26 mouse cellular contexts compared by ENCODE assay signal in the genomic region with DNA sequence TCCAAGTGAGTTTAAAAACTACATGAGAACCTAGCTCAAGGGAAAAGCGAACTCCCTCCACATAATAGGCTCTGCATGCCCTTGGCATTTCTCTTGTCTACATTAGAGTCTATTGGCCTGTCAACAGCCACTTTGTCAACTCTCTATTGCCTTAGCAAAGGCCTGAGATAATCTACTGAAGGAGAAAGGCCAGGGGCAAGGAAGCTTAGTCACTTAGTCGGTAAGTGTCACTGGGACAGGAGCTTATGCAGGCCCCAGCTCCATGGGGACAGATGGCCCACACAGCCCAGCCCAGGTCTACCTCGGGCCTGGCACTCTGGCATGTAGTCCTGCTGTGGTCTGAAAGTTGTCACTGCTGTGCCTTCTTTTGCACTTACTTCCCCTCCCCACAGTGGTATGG. TPM values are rescaled to one million over a fixed set of nuclear protein-coding genes. Genes with fewer than 3 reads are reported as not detected.
DNase-seq lines count a peak whose midpoint lies in the region; ATAC-seq and TF ChIP-seq lines count a peak whose summit lies in the region.
"Had no signal": no experiment of that assay in that cellular context is flagged by ENCODE, and none has a peak within 500 bp of the region (broad histone marks: within the 10 kb centered on the region; RNA-seq: fewer than 3 reads in every experiment).

No protein-coding gene starts in this region.

- no peaks in the 10 kb centered on the region for H3K27me3 ChIP-seq in forebrain, postnatal 0 days (ENCODE audit: insufficient read depth, low read length)
- H3K27me3 ChIP-seq in forebrain, embryonic 16.5 days (replicated peaks; ENCODE audit: control insufficient read depth, insufficient read depth, low read length): no peaks in the 10 kb centered on the region
- H3K27me3 ChIP-seq in heart, embryonic 15.5 days: peaks cover 31% of the 10 kb centered on the region
- H3K27me3 ChIP-seq: forebrain, embryonic 15.5 days; hindbrain, embryonic 15.5 days; limb, embryonic 15.5 days; lung, embryonic 15.5 days; stomach, embryonic 15.5 days had no signal

- H3K36me3 ChIP-seq in forebrain, postnatal 0 days (ENCODE audit: insufficient read depth): peaks cover 7% of the 10 kb centered on the region; the same call in 1 of the 2 replicates
- no peaks in the 10 kb centered on the region for H3K36me3 ChIP-seq in forebrain, embryonic 16.5 days (ENCODE audit: control insufficient read depth, insufficient read depth)
- H3K36me3 ChIP-seq in heart, embryonic 15.5 days: no peaks in the 10 kb centered on the region
- H3K36me3 ChIP-seq: embryonic facial prominence, embryonic 10.5 days; forebrain, embryonic 15.5 days; limb, embryonic 15.5 days; lung, embryonic 15.5 days; midbrain, embryonic 10.5 days; stomach, embryonic 15.5 days had no signal

- no peak for DNase-seq in forebrain, postnatal 0 days
- DNase-seq in heart, adult 8-10 months (ENCODE audit: low spot score): no peak
- DNase-seq in 3T3-L1 (ENCODE audit: low read depth, low spot score): peak; percentile 13
- DNase-seq in adrenal gland, postnatal 36 days: peak; percentile 41 to 45
- no peak for DNase-seq in natural killer cell, adult 2 months (ENCODE audit: low spot score in 2 of 2)
- DNase-seq: cerebellum, adult 9-11 months; gastrocnemius, postnatal 36 days; kidney, adult 2 months; layer of hippocampus, adult 9-11 months; left cerebral cortex, postnatal 4 days; lung, postnatal 4 days; thymus, adult 18-20 months; thymus, postnatal 36 days had no signal

- no peak overlapping the region for H3K9ac ChIP-seq in forebrain, postnatal 0 days
- no peak overlapping the region for H3K9ac ChIP-seq in forebrain, embryonic 16.5 days (replicated peaks; ENCODE audit: low read depth, low read length)
- H3K9ac ChIP-seq in heart, embryonic 15.5 days: no peak overlapping the region
- H3K9ac ChIP-seq: forebrain, embryonic 15.5 days; hindbrain, embryonic 15.5 days; limb, embryonic 15.5 days; liver, embryonic 14.5 days; lung, embryonic 15.5 days; stomach, embryonic 15.5 days had no signal

- H3K4me1 ChIP-seq in forebrain, postnatal 0 days (ENCODE audit: insufficient read depth): peaks cover 5% of the 10 kb centered on the region; the same call in 1 of the 2 replicates
- H3K4me1 ChIP-seq in forebrain, embryonic 16.5 days (replicated peaks; ENCODE audit: control insufficient read depth, insufficient read depth, low read length): peaks cover 6% of the 10 kb centered on the region
- H3K4me1 ChIP-seq in heart, embryonic 15.5 days (replicated peaks): peaks cover 20% of the 10 kb centered on the region
- H3K4me1 ChIP-seq: limb, embryonic 15.5 days; lung, embryonic 15.5 days; stomach, embryonic 15.5 days had no signal

- H3K4me2 ChIP-seq in forebrain, postnatal 0 days (ENCODE audit: low read depth): no peak overlapping the region
- H3K4me2 ChIP-seq in forebrain, embryonic 16.5 days (ENCODE audit: low read length): no peak overlapping the region
- H3K4me2 ChIP-seq in heart, embryonic 15.5 days: no peak overlapping the region
- H3K4me2 ChIP-seq: forebrain, embryonic 15.5 days; hindbrain, embryonic 15.5 days; limb, embryonic 15.5 days; lung, embryonic 15.5 days; stomach, embryonic 15.5 days had no signal

- WGBS in forebrain, postnatal 0 days: 86% methylated on average over 3 of the region's 3 CpGs
- WGBS in forebrain, embryonic 16.5 days: 79% methylated on average over 3 of the region's 3 CpGs
- 22% methylated on average over 3 of the region's 3 CpGs for WGBS in heart, embryonic 15.5 days

- no peak for TF ChIP-seq CTCF in forebrain, postnatal 0 days (IDR thresholded peaks at IDR 0.05; ENCODE audit: low read depth)

- 0 out of 2 replicates have a peak, but pooled peaks have one; percentile 1 for ATAC-seq in forebrain, postnatal 0 days
- no peak for ATAC-seq in forebrain, embryonic 16.5 days
- 0 out of 2 replicates have a peak, but pooled peaks have one; percentile 24 for ATAC-seq in heart, embryonic 15.5 days (replicated peaks; ENCODE audit: insufficient number of reproducible peaks, insufficient read depth, low FRiP score, low read depth)
- ATAC-seq: forebrain, embryonic 15.5 days; midbrain, embryonic 16.5 days had no signal

- peak overlapping the region; percentile 23; the same call in 1 of the 2 replicates for H3K27ac ChIP-seq in forebrain, postnatal 0 days (ENCODE audit: low read depth, low read length)
- no peak overlapping the region for H3K27ac ChIP-seq in forebrain, embryonic 16.5 days (ENCODE audit: low read length)
- no peak overlapping the region for H3K27ac ChIP-seq in heart, embryonic 15.5 days
- H3K27ac ChIP-seq: embryonic facial prominence, embryonic 10.5 days; forebrain, embryonic 15.5 days; hindbrain, embryonic 15.5 days; kidney, postnatal 0 days; limb, embryonic 15.5 days; liver, embryonic 14.5 days; lung, embryonic 15.5 days; midbrain, embryonic 10.5 days; stomach, embryonic 15.5 days had no signal

- no peak overlapping the region for H3K4me3 ChIP-seq in forebrain, postnatal 0 days (ENCODE audit: low read depth, low read length)
- H3K4me3 ChIP-seq in forebrain, embryonic 16.5 days (replicated peaks; ENCODE audit: low read length): no peak overlapping the region
- H3K4me3 ChIP-seq in heart, embryonic 15.5 days: no peak overlapping the region
- H3K4me3 ChIP-seq: embryonic facial prominence, embryonic 10.5 days; forebrain, embryonic 15.5 days; hindbrain, embryonic 15.5 days; limb, embryonic 15.5 days; lung, embryonic 15.5 days; midbrain, embryonic 10.5 days; myocyte; stomach, embryonic 15.5 days had no signal

- H3K9me3 ChIP-seq in forebrain, postnatal 0 days (ENCODE audit: low read length): no peaks in the 10 kb centered on the region
- no peaks in the 10 kb centered on the region for H3K9me3 ChIP-seq in forebrain, embryonic 16.5 days (ENCODE audit: control insufficient read depth, low read length)
- no peaks in the 10 kb centered on the region for H3K9me3 ChIP-seq in heart, embryonic 15.5 days (replicated peaks)
- H3K9me3 ChIP-seq: embryonic facial prominence, embryonic 10.5 days; forebrain, embryonic 15.5 days; hindbrain, embryonic 15.5 days; limb, embryonic 15.5 days; lung, embryonic 15.5 days; midbrain, embryonic 10.5 days; stomach, embryonic 15.5 days had no signal

RNA-seq across cellular contexts. Expression of gene Pex5, which starts 11.7 kb away (rescaled TPM):
- 98.2 and 103 TPM in 2 replicates for total RNA-seq in forebrain, postnatal 0 days (2014; rRNA removed)
- 49.6 and 55.3 TPM in 2 replicates for polyA plus RNA-seq in forebrain, postnatal 0 days (2015; fragmentation: Nextera tagmentation; extraction: Ambion mirVana)
- 92.2 and 92.5 TPM in 2 replicates for polyA plus RNA-seq in forebrain, embryonic 16.5 days (2015; fragmentation: Nextera tagmentation; extraction: Ambion mirVana)
- polyA plus RNA-seq in heart, embryonic 15.5 days (2015; fragmentation: Nextera tagmentation; extraction: Ambion mirVana): 24.9 and 30.9 TPM in 2 replicates
- 10 to 100 TPM; 21.3 to 25.4 (median 23.6) TPM for total RNA-seq in heart, adult 8-10 months (2022)
- 10 to 100 TPM; 89.5 to 96.9 TPM for total RNA-seq in adrenal gland, postnatal 36 days (2021)

RNA-seq across cellular contexts. Expression of gene Clstn3, which starts 38.0 kb away (rescaled TPM):
- total RNA-seq in forebrain, postnatal 0 days (2014; rRNA removed): 167 and 223 TPM in 2 replicates
- 97.3 and 134 TPM in 2 replicates for polyA plus RNA-seq in forebrain, postnatal 0 days (2015; fragmentation: Nextera tagmentation; extraction: Ambion mirVana)
- polyA plus RNA-seq in forebrain, embryonic 16.5 days (2015; fragmentation: Nextera tagmentation; extraction: Ambion mirVana): 62.8 and 90.9 TPM in 2 replicates
- 0.73 and 1.5 TPM in 2 replicates for polyA plus RNA-seq in heart, embryonic 15.5 days (2015; fragmentation: Nextera tagmentation; extraction: Ambion mirVana)
- 1 to 10 TPM in 1 of 4 experiments, under 1 TPM in 3; 0.24 to 1.4 (median 0.56) TPM for total RNA-seq in heart, adult 8-10 months (2022)
- total RNA-seq in adrenal gland, postnatal 36 days (2021): 10 to 100 TPM; 54.9 to 78.2 TPM

Comparison
In these comparisons a context has a peak if more than half of its experiments do, and no peak if none do; other contexts are left out.
1. DNase-seq: peak in 3T3-L1 (single experiment) and adrenal gland, postnatal 36 days (2 of 2); none in forebrain, postnatal 0 days (single experiment), heart, adult 8-10 months (single experiment) and natural killer cell, adult 2 months (0 of 2).
2. RNA of gene Clstn3, which starts 38.0 kb away (total RNA-seq): 167 to 223 TPM in forebrain, postnatal 0 days and 54.9 to 78.2 TPM in adrenal gland, postnatal 36 days; 0.24 to 1.4 TPM in heart, adult 8-10 months; every median in the first group is over 10 times any median in the second.